Mouse (Mus musculus): ENCODE measurements around the gene Tmem268.

- TF ChIP-seq POLR2A (IDR thresholded peaks at IDR 0.05; ENCODE audit: control insufficient read depth, low read depth, low read length): no peak
- TF ChIP-seq CTCF (IDR thresholded peaks at IDR 0.05; ENCODE audit: control insufficient read depth, insufficient read depth, insufficient replicate concordance, low read depth, low read length): no peak
Observed at GRCm38 (mm10) chr4:63570208-63570781, 11.7 kb downstream of the Tmem268 start.

Data from testis, adult 2 months (tissue).